Mouse (Mus musculus): Measurements from ENCODE around the gene Sash1.
A peak's percentile ranks its signal among the peaks of the same experiment; 100 is the strongest.

Sash1 gene

DNA sequence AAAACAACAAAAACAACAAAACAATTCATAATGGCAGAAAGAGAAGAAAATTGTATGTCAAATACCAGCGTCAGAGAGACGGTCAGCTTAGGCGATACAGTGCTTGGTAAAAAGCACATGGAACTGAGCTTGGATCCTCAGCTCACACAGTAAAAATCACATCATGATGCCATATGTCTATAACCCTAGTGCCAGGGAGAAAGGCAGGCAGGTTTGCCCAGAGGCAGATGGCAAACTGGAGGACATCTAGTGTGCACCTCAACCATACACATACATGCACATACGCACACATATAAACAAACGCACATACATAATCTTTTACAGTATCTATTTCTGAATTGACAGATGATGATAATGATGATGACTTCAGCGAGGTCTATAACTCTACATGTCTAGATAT, 96.8 kb downstream of the Sash1 start:
- no peak for DNase-seq (ENCODE audit: low spot score)

DNA sequence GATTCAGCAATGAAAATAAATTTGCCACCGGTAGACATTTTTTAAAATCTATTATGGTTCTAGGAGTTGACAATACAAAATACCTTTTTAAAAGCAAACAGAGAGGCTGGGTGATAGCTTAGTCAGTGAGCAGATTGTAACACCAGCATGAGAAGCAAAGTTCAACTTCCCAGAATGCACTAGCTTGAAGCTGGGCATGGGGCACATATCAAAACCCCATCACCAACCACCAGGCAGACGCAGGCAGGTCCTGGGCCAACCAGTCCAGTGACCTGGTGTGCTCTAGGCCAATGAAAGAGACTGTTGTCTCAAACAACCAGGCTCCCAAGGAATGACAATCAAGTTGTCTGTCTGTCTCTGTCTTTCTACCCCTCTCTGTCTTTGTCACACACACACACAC, 98.6 kb downstream of the Sash1 start:
- DNase-seq (ENCODE audit: low spot score), result no peak

DNA sequence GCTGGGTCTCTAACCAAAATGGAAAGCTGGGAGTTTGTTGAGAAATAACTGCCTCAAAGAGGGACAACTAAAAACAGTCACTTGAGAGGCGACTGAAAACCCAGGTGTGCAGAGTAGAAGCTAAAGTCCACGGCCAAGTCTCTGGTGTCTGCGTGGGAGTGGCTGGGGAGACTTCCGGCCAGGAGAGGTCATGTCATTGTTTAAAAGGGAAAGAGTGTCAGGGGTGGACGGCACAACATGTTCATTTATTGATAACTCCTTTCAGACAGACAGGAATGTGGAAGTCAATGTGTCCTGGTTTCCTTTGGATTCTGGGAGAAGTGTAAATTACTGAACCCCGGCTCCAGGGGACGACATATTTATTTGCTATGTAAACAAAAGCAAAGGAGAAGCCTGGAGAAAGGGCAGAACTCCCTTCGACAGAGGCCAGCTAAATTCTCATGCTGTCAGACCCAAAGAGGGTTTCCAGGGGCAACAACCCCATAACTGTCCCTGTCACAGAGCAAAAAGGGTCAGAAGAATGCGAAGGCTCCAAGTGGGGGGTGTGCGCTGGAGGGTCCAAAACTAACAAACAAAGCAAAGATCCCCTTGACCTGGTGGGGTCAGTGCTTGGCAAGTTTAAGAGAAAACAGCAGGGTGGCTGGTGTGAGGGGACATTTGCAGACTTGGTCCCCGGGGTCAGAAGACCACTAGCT, 100.3 kb downstream of the Sash1 start:
- DNase-seq (ENCODE audit: low spot score), result no peak

DNA sequence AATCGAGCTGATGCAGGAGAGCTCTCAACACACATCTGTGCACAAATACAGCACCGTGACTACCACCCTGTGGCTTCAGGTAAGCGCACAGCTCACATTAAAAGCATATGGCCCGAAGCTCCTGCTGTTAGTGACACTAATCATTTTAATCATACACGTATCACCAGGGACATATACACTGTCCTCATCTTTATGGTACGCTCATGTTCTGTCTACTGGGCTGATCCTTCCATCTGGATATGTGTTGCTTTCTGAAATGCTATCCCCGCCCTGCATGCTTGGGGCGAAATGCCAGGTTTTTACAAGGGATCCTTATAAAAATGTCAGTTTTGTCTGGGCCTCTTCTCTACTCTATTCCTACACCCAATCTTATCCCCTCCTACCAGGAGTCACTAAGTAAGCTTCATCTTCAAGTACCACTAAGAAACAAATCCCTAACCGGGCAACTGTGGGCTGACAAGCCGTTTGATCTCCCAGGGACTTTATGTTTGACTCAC, 103.9 kb downstream of the Sash1 start:
- no peak for DNase-seq (ENCODE audit: low spot score)

DNA sequence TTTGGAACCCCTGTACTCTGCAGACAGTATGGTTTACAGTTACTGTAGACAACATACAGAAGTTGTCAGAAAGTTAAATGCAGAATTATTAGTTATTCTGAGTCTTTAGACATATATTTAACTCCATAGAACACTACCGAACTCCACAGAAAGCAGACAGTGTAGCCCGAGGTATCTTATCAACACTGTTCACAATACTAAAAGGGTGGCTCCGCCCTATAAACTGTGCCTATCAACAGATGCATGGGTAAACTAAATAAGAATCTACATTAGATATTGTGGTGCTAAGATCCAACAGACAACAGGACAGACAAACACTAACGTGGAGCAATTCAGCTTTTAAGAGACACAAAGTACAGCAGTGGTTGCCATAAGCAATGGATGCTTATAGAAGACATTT, 106.0 kb downstream of the Sash1 start:
- no peak for DNase-seq (ENCODE audit: low spot score)

DNA sequence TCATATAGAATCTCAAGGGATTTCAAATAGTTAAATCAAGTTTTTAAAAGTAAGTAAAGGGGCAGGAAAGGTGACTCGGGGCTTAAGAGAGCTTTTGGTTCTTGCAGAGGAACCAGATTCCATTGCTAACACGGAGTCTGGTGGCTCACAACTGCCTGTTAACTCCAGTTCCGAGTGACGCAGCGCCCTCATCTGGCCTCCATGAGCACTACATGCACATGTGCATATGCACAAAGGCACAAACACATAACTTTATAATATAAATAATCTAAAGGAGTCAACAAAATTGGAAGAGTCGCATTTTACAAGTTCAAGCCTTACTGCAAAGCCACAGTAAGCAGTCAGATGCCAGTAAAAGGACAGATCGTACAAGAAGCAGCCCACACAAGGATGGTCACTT, 107.0 kb downstream of the Sash1 start:
- DNase-seq (ENCODE audit: low spot score), result no peak

DNA sequence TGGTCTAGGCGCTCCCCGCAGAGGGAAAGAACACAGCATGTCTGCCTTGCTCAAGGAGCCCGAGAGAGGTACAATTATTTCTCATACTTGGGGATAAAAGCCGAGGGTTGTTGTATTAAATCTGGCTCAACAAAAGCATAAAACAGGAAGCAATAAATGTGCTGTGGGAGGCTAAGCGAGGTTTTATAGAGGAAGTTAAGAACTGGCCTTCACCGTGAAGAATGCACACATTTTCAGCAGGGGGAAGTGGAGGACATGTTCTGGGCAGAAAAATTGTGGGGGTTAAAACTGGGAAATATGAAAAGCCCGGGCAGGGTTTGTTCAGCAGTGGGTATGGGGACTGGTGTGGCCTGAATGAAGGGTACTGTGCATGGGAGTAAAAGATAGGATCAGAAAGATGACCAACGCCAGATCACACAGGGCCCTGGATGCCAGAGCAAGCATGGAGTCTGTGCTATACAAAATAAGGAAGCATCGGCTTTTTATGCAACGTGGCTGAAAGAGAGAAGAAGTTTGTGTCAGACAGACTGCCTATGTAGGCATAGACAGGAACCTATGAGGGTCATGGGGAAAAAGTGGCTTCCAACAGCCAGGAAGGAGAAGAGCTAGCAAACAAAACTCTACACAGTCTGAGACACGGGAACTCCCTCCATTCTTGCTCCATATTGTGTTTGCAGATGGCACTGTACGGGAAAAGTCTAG, 108.2 kb downstream of the Sash1 start:
- no peak for DNase-seq (ENCODE audit: low spot score)

DNA sequence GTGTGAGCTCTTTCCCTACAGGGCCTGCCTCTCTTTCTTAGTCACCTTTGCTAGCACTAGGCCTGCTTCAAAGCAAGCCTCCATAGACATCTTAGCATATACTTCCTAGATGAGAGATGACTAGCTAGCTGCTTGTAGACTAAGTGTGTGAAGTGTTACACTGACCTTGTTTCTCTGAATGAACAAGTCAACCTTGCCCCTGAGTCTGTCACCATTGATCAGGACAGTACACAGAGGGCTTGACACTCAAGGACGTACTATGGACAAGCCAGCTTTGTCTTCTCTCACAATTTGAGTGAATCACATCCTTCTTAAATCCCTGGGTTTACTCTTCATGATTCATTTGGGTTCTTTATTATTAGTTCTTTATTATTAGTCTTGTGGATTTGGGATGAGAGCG, 109.1 kb downstream of the Sash1 start:
- no peak for DNase-seq (ENCODE audit: low spot score)

DNA sequence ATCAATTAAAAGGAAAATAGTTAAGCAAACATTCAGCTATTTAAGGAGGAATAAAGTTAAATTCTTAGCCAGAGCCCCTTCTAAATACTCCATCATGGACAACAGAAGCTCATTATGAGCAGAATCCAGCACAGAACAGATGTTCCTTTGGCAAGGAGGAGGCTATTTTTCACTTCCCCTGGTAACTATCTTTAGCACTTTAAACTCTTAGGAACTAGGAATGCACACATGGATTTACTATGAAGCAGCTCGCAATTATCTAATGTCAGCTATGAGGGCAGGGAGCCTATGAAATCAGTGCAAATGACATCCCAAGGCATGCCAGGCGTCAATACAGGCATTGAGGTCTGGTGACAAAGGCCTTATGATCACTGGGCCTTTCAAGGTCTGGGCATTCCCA, 110.1 kb downstream of the Sash1 start:
- DNase-seq (ENCODE audit: low spot score), result no peak

DNA sequence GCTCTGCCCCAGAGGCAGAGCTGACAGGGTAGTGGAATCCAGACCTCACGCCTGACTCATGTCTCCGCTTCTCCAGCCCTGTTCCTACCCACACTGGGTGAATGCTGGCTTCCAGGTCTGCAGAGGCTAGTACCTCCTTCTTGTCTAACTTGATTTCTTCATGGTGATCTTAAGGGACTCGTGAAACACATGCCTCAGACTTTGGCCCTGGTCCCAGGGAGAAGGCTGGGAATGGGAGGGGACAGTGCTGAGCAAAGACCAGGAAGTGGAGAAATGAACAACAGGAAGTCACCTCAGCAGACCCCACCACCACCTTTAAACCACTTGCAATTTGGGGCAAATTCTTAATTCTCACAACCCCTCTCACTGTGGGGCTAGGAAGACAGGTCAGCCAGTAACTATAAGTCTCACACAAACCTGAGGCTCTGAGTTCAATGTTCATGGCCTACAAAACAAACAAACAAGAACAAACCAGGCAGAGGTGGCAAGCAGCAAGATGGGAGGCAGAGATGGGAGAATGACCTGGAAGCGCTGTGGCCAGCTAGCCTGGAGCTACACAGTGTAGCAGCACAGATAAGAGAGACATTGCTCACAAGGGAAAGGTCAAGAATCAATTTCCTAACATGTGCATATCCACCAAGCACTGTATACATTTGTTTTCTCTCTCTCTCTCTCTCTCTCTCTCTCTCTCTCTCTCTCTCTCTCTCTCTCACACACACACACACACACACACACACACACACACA, 113.2 kb downstream of the Sash1 start:
- peak; percentile 66 for DNase-seq (ENCODE audit: low spot score)

DNA sequence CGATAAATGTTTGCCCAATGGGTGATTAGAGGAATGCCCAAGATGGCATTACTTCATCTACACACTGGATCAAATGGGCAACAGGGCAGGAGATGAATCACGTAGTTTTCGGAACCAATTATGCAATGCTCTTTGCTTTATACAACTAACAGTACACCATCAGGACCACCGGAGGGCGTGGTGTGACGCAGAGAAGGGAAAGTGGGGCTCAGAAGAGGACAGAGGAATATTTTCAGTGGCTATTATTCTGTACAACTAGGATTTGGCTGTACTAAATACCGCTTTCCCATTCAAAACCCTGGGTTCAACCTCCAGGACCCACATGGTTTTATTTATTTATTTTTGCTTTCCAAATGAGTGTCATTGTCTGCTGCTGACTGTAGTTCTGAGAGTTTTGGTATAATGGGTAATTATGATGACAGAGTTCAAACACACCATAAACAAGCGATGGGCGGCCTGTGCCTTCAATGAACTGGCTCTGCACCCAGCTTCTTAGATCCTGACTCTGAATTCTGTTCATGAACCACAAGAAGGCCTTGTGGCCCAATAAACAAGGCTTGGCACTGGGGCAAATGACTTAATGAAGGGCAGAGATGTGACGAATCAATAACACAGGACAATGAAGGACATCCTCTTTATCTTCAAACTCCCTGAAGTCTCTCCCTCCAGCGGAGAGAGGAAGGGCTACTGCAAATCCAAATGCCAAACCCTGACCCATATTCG, 114.8 kb downstream of the Sash1 start:
- DNase-seq (ENCODE audit: low spot score), result no peak

DNA sequence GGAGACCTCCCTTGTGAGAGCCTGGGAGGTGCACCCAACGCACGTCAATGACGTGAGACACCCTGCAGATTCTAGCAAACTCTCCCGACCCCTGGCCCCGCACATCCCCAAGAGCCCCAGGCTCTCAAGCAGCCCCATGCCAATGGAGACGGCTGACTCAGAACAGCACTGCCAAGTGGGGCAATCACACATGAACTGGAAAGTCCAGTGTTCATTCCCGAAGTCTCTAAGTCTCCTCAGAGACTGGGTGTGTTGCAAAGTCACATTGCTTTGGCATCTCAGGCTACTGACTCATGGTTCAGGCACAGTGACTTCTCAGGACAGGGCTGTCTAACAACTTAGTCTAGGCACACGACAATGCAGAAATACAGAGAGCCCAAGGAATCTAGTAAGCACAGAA, 117.2 kb downstream of the Sash1 start:
- no peak for DNase-seq (ENCODE audit: low spot score)

DNA sequence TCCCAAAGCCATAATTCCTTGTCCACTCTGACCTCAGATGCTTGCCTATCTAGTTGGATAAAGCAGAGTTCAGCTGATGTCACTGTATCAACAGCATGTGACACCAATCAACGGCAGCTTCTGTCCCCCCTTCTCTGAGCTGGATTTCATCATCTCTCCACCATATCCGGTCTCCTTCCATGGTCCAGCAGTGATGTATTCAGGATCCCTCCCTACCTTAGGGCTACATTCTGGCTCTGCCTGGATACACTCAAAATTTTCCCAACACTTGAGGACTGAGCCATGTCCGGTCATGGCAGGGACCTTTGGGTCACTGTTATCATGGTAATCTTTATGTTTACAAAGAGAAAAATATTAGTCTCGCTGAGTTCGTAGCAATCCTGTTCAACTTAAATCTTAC, 118.5 kb downstream of the Sash1 start:
- DNase-seq (ENCODE audit: low spot score), result no peak

DNA sequence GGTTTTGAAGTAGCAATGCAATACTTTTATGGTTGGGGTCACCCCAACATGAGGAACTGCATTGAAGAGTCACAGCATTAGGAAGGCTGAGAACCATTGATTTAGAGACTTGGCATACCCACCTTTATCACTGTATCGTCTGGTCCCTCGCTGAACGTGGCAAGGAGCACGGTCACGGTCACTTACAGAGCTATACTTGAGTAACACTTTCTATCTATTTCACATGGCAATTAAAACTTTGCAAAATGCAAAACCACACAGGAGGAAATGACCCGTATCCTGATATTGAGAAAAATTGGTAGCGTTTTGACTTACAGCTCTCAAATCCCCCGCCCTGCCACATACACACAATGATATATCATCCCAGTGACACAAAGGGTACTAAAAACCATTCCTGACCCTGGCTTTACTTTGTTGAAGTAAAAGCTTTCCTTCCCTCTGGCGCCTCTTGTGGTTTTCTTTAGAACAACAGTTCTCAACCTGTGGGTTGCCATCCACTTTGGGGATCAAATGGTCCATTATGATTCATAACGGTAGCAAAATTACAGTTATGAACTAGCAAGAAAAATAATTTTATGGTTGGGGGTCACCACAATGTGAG, 119.8 kb downstream of the Sash1 start:
- DNase-seq (ENCODE audit: low spot score), result no peak

DNA sequence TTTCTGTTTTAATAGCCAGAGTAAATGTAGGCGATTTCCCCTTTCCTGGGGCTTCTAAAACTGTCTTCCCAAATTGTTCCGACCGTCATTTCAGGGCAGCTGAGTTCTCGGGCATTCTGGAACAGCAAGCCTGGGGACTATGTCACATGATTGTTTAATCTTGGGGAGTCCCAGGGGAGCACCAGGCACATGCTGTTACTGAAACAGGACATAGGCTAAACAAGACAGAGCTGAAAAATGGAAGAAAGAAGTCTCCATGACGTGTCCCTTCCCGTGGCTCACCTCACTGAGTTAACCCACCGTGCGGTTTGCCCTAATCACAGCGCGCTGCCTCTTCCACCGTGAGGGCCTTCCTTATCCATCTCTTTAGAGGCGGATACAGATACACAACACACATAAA, 123.1 kb downstream of the Sash1 start:
- no peak for DNase-seq (ENCODE audit: low spot score)

DNA sequence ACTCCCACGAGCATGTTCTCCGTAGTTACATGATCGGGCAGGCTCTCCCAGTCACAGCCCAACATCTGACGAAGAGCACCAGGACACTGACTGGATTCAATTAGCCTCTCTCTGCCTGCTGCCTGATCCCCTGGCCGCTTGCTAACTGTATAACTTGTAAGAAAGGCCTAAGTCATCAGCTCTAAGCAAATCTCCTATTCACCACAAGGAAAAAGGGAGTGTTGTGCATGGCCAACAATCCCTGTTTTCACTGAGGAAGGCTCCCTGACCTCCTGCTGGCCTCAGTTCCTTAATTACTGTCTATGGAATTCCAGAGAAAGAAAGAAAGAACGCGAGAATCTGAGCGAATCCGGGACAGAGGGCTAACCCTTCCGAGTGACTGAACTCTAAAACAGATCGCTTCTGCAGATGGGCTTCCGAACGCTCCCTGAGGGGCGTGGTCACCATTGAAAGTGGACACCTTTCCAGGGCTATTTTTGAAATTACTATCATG, 123.6 kb downstream of the Sash1 start:
- DNase-seq (ENCODE audit: low spot score), result no peak

DNA sequence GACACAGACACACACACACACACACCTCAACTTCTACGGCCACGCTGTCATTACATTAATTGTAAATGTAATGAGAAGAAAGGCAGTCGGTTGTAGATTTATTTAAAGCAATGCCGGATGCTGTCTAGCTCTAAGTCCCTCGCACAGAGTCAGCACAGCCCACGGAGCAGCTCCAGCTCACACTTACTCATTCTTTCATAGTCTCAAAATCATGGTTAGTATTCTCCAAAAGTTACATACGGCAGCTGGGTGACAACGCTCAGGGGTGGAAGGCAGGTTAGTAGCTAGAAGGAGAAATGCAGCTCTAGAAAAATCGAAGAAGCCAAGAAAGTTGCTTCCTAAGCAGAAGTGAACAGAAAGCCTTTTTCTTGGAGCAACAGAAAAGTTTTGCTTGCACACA, 124.2 kb downstream of the Sash1 start:
- no peak for DNase-seq (ENCODE audit: low spot score)

DNA sequence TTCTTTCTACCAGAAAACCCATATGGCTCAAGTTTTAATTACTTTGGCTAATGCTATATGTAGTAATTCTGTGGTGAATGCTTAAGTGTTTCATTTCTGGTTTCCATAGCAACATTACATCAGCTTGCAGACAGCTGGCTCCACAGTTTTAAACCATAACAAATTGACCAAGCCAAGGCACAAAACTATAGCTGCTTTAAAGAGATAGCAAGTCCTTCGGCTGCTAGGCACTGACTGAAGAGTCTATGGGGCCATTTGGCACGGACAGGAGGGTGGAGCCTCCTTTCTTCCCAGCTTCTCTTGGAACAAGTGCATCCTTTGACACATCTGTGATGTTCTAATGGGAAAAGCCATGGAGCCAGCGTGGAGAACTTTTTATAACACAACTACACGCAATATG, 125.3 kb downstream of the Sash1 start:
- DNase-seq (ENCODE audit: low spot score), result peak; percentile 44

DNA sequence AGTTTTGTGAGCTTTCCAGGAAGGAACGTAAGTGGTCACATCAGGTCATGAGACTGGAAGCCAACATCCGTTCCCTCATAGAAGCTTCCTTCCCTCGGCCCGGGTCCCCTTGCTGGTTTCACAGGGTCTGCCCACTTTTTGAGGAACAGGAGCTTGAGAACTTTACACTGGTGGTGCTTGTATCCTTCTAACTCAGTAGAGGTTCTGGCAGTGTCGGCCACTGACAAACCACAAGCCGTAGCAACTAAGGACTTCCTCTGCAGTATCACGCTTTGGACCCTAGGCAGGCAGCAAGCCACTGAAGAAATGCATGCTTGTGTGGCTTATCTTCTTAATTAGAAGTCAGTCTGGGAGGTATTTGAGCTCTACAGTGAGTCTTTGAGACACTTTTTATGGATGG, 126.6 kb downstream of the Sash1 start:
- peak; percentile 36 for DNase-seq (ENCODE audit: low spot score)

DNA sequence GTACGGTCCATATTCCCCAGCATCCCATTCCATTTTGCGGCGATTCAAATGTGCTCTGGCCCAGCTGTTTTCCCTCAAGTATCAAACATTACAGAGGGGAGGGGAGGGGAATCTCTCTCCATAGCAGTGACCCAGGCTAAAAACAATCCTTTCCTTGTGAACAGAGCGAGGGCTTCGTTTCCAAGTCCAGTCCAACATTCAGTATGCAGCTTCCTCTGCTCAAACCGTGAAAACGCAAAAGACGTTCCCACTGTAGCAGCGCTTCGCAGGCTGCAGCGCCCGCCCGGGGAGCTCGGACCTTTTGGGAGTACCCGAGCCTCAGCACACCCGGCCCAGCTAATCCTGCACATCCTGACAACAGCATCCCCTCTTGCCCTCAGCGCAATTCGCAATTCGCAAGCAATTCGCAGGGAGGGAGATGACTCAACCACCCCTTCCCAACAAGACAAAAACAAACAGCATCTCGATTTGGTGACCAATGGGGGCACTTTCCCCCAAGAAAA, 128.4 kb downstream of the Sash1 start:
- DNase-seq (ENCODE audit: low spot score), result no peak

DNA sequence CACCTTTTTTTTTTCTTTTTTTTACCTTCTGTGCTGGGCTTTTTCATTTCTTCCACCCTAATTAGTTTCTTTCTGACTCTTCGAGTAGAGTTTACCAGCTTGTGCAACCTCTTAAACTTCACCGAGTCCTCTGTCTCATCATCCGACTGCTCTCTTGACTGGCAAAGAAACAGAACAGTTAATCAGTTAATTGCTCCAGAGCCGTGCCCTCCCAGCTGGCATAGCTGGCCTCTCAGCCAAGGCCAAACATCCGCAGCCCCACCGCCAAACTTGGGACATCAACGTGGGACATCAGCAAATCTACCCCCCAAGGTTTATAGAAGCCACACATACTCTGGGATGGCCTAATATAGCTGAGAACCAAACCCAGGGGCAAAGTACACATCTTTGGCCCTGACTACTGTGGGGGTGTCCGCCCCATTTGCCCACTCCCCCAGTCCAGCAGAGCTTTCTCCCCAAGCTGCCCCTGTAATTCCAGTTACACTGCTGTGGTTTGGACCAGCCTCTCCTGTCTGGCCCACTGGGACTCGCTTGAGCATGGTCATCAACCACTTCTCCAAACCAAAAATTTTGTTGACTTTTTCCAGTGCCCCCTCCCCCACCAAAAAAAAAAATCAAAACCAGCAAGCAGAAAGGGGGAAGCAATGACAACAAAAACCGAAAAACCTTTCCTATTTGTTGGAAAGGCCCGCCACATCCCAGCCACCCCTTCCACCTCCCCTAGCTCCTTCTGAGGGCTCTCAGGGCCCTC, 129.1 kb downstream of the Sash1 start:
- no peak for DNase-seq (ENCODE audit: low spot score)

All from lung, postnatal 25 days (tissue).